Mouse (Mus musculus): ENCODE results near the gene Pax6. TPM values are rescaled to one million over a fixed set of nuclear protein-coding genes. Genes with fewer than 3 reads are reported as not detected.

Gene Pax6
- polyA plus RNA-seq, 1 experiment from 2014 or later, result 0.63 TPM

DNA sequence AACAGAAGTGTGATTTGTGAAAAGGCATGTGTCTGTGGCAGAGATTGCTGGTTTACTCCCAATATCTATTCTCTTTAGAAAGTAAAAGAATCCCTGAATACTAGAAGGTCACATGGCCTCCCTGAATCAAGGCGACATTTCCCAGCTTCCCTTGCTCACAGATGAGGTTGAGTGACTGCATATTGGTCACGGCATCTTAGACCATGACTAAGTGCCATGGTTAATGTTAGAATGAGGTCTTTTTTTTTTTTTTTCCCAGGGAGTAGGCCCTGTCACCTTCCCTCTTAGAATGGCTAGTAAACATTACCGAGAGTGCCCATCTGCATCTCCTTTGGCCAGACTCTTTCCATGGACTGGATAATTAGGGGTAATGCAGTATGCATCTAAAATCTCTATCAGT, 41.8 kb downstream of the Pax6 start:
- ATAC-seq (ENCODE audit: low FRiP score, low TSS enrichment) (no peak), DNase-seq (ENCODE audit: low spot score) (no peak)
- Histone ChIP-seq H3K27ac (replicated peaks) (no peak overlapping the region), H3K27me3 (ENCODE audit: control insufficient read depth, insufficient read depth, low read length) (no peaks in the 10 kb centered on the region), H3K4me1 (replicated peaks; ENCODE audit: control insufficient read depth, insufficient read depth) (no peaks in the 10 kb centered on the region), H3K36me3 (ENCODE audit: control insufficient read depth, insufficient read depth, low read length) (no peaks in the 10 kb centered on the region), H3K9ac (ENCODE audit: low read length) (no peak overlapping the region), H3K9me3 (ENCODE audit: control insufficient read depth, low read length) (no peaks in the 10 kb centered on the region), H3K4me3 (ENCODE audit: low read depth, low read length) (no peak overlapping the region), H3K4me2 (replicated peaks; ENCODE audit: low read depth) (no peak overlapping the region)
- TF ChIP-seq EP300 (optimal IDR thresholded peaks at IDR 0.05) (no peak), CTCF (IDR thresholded peaks at IDR 0.05; ENCODE audit: low read depth) (no peak)
- 82% methylated on average over 3 of the region's 3 CpGs for WGBS

DNA sequence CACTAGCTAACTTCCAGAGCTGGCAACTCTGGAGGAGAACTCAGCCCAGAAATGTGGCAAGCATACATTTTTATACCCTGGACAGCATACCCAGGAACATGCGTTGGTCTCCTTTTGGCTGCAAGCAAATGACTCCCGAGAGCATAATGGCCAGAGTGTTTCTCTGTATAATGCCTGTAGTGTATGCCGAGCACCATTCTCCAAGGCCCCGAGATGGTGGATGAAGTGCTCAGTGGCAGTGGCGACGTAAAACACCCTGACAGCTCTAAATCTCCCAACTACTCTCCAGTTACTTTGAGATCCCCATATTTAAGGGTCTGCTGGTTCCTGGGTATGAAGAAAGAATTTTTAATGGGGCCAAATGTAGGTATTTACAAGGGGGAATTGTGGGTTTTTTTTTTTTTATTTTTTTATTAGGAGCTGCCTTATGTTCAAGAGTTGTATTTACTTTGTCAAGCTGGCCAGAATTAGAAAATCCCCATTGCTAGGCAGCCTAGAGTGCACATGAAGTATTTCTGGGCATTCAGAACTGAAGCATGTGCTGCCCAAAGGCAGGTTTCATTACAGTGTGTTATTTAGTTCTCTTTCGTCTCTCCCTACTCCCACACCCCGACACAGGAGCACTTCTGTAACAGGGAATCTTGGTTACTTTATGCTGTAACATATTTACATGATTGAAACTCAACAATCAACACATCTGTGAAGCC, 46.9 kb downstream of the Pax6 start:
- H3K4me3 ChIP-seq (ENCODE audit: low read depth, low read length), result no peak overlapping the region
- no peak overlapping the region for H3K4me2 ChIP-seq (replicated peaks; ENCODE audit: low read depth)
- H3K27me3 ChIP-seq (ENCODE audit: control insufficient read depth, insufficient read depth, low read length), result no peaks in the 10 kb centered on the region
- ATAC-seq (ENCODE audit: low FRiP score, low TSS enrichment) (no peak), DNase-seq (ENCODE audit: low spot score) (no peak)
- H3K36me3 ChIP-seq (ENCODE audit: control insufficient read depth, insufficient read depth, low read length), result no peaks in the 10 kb centered on the region
- no peaks in the 10 kb centered on the region for H3K4me1 ChIP-seq (replicated peaks; ENCODE audit: control insufficient read depth, insufficient read depth)
- H3K9ac ChIP-seq (ENCODE audit: low read length), result no peak overlapping the region
- WGBS, result 78% methylated on average over 8 of the region's 8 CpGs
- no peaks in the 10 kb centered on the region for H3K9me3 ChIP-seq (ENCODE audit: control insufficient read depth, low read length)
- no peak for TF ChIP-seq CTCF (IDR thresholded peaks at IDR 0.05; ENCODE audit: low read depth)
- TF ChIP-seq EP300 (optimal IDR thresholded peaks at IDR 0.05), result no peak
- no peak overlapping the region for H3K27ac ChIP-seq (replicated peaks)

DNA sequence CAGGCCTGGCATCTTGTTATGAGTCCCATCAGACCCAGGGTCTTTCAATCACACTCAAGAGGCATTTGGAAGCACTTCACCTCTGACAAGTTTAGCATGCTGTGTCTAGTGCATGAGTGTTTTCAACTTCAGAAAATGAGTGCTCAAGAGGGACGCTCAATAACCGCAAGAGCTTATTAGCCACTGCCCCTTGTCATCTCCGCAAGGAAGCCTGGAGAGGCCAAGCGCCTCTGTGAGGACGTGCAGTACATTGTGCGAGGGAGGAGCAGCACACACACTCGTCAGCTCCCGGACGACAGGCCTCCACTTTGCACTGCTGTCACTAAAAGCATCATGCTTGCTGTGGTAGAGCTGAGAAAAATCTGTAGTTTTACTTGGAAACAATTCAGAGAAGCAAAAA, 58.0 kb downstream of the Pax6 start:
- Histone ChIP-seq H3K4me2 (replicated peaks; ENCODE audit: low read depth) (no peak overlapping the region), H3K9ac (ENCODE audit: low read length) (no peak overlapping the region), H3K9me3 (ENCODE audit: control insufficient read depth, low read length) (no peaks in the 10 kb centered on the region), H3K4me1 (replicated peaks; ENCODE audit: control insufficient read depth, insufficient read depth) (no peaks in the 10 kb centered on the region), H3K27me3 (ENCODE audit: control insufficient read depth, insufficient read depth, low read length) (no peaks in the 10 kb centered on the region), H3K4me3 (ENCODE audit: low read depth, low read length) (no peak overlapping the region), H3K27ac (replicated peaks) (no peak overlapping the region), H3K36me3 (ENCODE audit: control insufficient read depth, insufficient read depth, low read length) (no peaks in the 10 kb centered on the region)
- ATAC-seq (ENCODE audit: low FRiP score, low TSS enrichment) (no peak), DNase-seq (ENCODE audit: low spot score) (no peak)
- WGBS, result 75% methylated on average over 9 of the region's 9 CpGs
- TF ChIP-seq CTCF (IDR thresholded peaks at IDR 0.05; ENCODE audit: low read depth), result no peak
- no peak for TF ChIP-seq EP300 (optimal IDR thresholded peaks at IDR 0.05)

DNA sequence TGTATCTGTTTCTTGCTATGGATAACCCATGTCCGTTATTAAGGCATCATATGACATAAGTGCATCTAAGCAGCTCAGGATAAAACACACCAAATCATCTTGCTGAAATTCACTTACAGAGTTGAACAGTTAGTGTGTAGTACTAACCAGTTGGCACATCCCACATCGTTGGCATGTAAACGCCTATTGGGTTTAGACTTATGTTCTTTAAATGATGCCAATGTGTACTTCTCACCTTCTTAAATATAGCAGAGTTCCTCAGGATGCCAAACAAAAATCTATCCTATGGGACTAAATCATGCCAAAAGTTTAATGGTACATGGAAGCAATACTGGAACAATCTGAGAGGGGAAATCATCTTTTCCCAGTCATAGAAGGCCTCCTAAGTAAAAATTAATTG, 62.0 kb downstream of the Pax6 start:
- no peak for DNase-seq (ENCODE audit: low spot score)
- no peaks in the 10 kb centered on the region for H3K4me1 ChIP-seq (replicated peaks; ENCODE audit: control insufficient read depth, insufficient read depth)
- ATAC-seq (ENCODE audit: low FRiP score, low TSS enrichment), result no peak
- no peaks in the 10 kb centered on the region for H3K27me3 ChIP-seq (ENCODE audit: control insufficient read depth, insufficient read depth, low read length)
- H3K4me2 ChIP-seq (replicated peaks; ENCODE audit: low read depth), result no peak overlapping the region
- no peak overlapping the region for H3K27ac ChIP-seq (replicated peaks)
- no peak overlapping the region for H3K9ac ChIP-seq (ENCODE audit: low read length)
- no peak overlapping the region for H3K4me3 ChIP-seq (ENCODE audit: low read depth, low read length)
- TF ChIP-seq CTCF (IDR thresholded peaks at IDR 0.05; ENCODE audit: low read depth) (no peak), EP300 (optimal IDR thresholded peaks at IDR 0.05) (no peak)
- 90% methylated on average over 3 of the region's 3 CpGs for WGBS
- no peaks in the 10 kb centered on the region for H3K36me3 ChIP-seq (ENCODE audit: control insufficient read depth, insufficient read depth, low read length)
- H3K9me3 ChIP-seq (ENCODE audit: control insufficient read depth, low read length), result no peaks in the 10 kb centered on the region

DNA sequence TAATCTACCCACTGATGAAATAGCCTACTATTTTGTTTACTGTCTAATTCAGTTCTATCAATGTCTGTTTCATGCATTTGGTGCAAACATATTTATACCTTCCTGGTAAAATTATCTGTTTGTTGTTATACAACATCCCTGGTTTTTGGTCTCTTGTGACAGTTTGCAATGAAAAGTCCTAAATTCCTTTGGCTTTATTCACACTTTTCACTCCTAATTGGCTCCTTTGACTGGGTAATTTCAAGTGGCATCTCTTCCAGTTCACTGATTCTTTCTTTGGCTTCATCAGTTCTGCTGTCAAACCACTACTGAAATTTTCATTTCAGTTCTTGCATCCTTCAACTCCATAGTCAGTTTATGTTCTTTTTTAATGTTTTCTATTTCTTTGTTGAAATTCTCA, 67.5 kb downstream of the Pax6 start:
- Histone ChIP-seq H3K27me3 (ENCODE audit: control insufficient read depth, insufficient read depth, low read length) (no peaks in the 10 kb centered on the region), H3K9me3 (ENCODE audit: control insufficient read depth, low read length) (no peaks in the 10 kb centered on the region), H3K9ac (ENCODE audit: low read length) (no peak overlapping the region), H3K4me1 (replicated peaks; ENCODE audit: control insufficient read depth, insufficient read depth) (no peaks in the 10 kb centered on the region), H3K27ac (replicated peaks) (no peak overlapping the region), H3K36me3 (ENCODE audit: control insufficient read depth, insufficient read depth, low read length) (no peaks in the 10 kb centered on the region), H3K4me3 (ENCODE audit: low read depth, low read length) (no peak overlapping the region), H3K4me2 (replicated peaks; ENCODE audit: low read depth) (no peak overlapping the region)
- no peak for ATAC-seq (ENCODE audit: low FRiP score, low TSS enrichment)
- TF ChIP-seq CTCF (IDR thresholded peaks at IDR 0.05; ENCODE audit: low read depth) (no peak), EP300 (optimal IDR thresholded peaks at IDR 0.05) (no peak)
- no peak for DNase-seq (ENCODE audit: low spot score)

DNA sequence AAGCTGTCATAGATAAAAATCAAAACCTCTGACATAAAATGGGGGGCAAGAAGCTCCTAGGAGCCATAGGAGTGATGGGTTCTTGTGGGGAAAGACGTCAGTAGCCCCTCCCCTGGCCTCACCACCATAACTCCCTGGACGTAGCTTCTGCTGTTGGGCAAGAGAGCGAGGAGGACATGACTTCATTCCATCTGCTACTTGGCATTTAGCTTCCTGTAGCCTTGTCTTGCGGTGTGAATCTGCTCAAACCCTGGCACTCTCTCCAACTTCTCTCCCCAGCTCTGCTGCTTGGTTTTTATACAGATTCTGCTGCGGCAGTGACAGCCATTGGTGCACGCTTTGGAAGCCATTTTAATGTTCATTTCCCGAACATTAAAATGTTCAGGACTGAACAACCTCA, 78.2 kb downstream of the Pax6 start:
- no peak overlapping the region for H3K4me2 ChIP-seq (replicated peaks; ENCODE audit: low read depth)
- no peaks in the 10 kb centered on the region for H3K36me3 ChIP-seq (ENCODE audit: control insufficient read depth, insufficient read depth, low read length)
- no peak for TF ChIP-seq EP300 (optimal IDR thresholded peaks at IDR 0.05)
- no peak for TF ChIP-seq CTCF (IDR thresholded peaks at IDR 0.05; ENCODE audit: low read depth)
- H3K27ac ChIP-seq (replicated peaks), result no peak overlapping the region
- DNase-seq (ENCODE audit: low spot score) (no peak), ATAC-seq (ENCODE audit: low FRiP score, low TSS enrichment) (no peak)
- no peaks in the 10 kb centered on the region for H3K9me3 ChIP-seq (ENCODE audit: control insufficient read depth, low read length)
- H3K27me3 ChIP-seq (ENCODE audit: control insufficient read depth, insufficient read depth, low read length), result no peaks in the 10 kb centered on the region
- H3K9ac ChIP-seq (ENCODE audit: low read length), result no peak overlapping the region
- no peaks in the 10 kb centered on the region for H3K4me1 ChIP-seq (replicated peaks; ENCODE audit: control insufficient read depth, insufficient read depth)
- WGBS, result 78% methylated on average over 7 of the region's 7 CpGs
- H3K4me3 ChIP-seq (ENCODE audit: low read depth, low read length), result no peak overlapping the region

Other genes with a start within 250 kb of the Pax6 start
- gene Elp4, start 235.7 kb downstream of the Pax6 start, polyA plus RNA-seq (2015; fragmentation: Nextera tagmentation; extraction: Ambion mirVana), result 14.0 and 14.1 TPM in 2 replicates
- 106 TPM in 2 replicates for gene Immp1l, start 235.7 kb downstream of the Pax6 start, polyA plus RNA-seq (2015; fragmentation: Nextera tagmentation; extraction: Ambion mirVana)